Mouse (Mus musculus) testis, postnatal 10 days (tissue): ENCODE data around the gene Tex14.
A peak's percentile ranks its signal among the peaks of the same experiment; 100 is the strongest.

Experiments used
- DNase-seq: peaks from one replicate; pipeline ENCODE4 v3.0.0; 2021; ENCODE audit warnings: low spot score

Tex14 gene

DNA sequence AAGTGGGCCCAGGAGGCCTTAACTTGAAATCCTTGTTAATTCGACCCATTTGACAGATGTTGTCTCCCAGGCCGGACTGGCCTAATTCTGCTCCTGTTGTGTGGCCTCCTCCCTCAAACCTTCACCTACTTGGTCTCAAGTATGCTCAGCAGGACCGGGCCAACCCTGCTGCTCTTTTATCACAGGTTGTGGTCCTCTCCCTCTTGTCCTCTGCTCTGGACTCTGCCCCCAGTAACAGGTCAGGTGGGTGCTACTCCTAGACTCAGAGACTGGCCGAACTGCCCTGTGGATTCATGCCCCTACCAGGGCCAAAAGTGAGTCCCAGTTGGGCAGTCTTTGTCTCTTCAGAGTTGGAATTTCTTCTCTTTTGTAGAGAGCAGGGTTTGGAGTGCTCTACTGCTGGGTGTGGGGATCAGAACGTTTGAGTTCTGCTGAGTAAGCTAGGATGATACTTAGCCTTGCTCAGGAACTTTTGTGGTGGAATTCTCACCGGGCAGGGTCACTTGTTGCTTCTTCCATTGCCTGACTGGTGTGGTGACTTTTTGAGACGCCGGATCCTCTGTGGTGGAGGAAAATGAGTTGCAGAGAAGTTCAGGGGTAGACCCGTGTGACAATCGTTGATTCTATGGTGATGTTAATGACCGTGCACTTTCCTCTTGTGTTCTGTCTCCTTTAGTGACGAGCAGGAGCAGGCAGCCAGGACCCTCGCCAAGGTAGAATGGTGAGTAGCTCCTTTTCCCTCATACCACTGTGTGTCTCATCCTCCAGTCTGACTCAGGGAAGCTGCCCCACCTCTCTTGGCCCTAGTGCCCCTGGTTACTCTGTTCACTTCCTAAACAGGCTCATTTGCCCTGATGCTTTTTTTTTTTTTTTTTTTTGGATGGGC, 188.1 kb downstream of the Tex14 start:
- DNase-seq = no peak

DNA sequence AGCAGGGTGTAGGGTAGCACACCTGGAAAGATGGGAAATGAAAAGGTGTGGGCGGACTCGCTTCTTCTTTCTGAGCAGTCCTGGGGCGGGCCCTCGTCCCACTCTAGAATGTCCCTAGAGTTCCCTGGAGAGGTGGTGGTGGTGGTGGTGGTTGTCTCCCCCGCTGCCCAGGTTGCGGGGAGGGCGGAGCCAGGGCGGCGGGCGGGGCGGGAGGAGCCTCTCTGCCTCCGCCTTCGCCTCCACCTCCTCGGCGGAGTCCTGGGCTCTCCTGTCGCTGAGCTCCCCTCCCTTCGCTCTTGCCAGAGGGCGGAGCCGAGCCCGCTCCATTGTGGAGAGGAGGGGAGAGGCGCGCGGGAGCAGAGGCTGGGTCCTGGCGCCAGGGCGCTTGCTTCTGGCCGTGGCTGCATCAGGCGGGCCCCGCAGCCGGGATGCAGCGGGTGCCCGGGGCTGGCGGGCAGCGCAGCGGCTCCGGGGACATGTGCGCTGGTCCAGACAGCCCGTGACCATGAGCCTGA, 190.5 kb downstream of the Tex14 start:
- peak; percentile 85 for DNase-seq

DNA sequence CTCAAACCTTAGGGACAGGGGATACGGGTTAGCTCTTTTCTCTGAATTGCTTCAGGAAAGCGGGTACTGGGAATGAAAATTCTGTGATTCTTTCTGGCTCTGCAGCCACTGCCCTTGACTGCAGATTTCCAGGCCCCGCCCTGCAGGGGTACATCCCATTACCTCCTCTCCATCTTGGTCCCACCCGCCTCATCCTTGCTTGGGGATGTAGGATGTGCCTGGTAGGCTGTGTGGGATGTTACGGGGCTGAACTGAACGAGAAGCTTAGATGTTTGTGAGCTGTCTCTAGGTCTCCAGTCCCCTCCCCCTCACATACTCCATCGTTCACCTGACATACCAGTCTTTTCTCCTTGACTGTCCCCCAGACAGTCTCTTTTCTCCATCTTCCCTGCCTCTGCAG, 191.1 kb downstream of the Tex14 start:
- no peak for DNase-seq

DNA sequence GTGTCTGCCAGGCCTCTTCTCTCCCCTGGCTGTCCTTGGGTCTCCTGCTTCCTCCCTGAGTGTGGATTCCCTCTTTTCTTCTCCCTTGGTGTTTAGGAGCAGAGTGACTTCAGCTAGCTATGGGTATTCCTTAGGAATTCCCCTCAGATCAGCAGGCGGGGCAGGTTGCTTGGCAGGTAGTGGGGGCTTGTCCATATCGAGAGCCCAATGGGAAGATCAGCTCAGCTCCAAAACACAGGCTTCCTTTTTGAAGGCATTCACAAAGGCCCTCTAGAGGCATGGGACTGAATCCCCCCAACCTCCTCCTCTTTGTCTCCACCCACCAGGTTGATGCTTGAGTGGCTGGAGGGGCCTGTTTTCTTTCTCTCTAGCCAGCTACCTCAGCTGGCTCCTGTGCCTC, 191.6 kb downstream of the Tex14 start:
- DNase-seq = no peak

DNA sequence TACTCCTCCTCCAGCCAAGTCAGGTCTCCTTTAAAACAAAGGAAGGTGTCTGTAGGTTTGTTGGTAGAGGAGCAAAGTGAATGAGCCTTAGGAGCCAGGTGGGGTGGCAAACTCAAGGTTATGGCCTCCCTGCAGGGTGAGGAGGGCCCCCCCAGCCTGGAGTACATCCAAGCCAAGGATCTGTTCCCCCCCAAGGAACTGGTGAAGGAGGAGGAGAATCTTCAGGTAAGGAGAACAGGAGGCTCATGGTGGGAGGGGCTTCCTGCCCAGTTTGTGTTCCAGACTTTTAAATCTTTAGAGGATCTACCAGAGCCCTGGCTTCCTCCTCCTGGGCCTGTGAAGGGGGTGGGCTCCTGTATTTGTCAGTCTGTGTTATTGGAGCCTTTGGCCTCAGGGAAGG, 192.2 kb downstream of the Tex14 start:
- no peak for DNase-seq

DNA sequence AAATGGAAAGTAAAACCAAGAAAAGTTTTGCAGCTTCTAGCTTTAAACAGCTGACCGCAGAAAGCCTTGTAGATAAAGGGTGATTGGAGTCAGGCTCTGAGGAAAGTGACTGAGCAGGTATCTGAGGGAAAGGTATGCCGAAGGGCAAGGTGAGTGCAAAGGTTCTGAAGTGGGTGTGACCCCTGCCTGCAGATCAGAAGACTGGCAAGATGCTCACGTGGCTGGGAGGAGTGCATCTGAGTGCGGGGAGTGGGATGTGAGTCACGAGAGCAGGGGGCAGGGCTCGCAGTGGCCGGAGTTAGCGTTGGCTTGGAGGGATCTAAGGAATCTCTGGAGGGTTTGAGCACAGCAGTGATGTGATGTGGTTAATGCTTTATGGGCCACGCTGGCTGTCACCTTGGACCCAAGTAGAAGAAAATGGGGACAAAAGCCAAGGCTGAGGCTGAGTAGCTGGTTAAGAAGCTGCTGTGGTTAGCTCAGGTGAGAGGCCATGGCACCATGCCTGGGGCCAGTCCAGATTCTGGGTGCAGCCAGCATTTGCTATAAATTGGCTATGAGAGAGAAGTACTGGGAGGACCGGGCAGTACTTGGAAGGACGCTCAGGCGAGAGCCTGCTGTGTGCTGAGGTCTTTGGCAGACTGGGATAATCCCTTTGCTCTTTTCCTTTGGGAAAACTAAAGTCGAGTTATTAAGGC, 194.7 kb downstream of the Tex14 start:
- DNase-seq = no peak

DNA sequence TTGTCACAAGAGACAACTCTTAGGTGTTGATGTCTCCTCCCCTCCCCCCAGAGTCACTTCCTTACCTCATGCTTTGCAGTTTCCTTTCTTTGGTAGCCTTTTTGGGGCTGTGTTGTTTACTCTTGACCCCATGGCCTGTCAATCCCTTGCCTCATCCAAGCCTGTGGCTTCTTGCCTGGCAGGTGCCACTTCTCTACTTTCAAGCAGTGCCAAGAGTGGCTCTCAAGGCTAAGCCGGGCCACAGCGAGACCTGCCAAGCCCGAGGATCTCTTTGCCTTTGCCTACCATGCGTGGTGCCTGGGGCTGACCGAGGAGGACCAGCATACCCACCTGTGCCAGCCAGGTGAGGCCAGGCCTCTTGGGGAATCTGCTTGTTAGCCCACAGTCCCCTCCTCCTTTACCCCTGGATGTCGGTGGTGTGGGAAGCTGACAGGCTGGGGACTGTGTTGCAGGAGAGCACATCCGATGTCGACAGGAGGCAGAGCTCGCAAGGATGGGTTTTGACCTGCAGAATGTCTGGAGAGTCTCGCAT, 195.5 kb downstream of the Tex14 start:
- peak; percentile 35 for DNase-seq

DNA sequence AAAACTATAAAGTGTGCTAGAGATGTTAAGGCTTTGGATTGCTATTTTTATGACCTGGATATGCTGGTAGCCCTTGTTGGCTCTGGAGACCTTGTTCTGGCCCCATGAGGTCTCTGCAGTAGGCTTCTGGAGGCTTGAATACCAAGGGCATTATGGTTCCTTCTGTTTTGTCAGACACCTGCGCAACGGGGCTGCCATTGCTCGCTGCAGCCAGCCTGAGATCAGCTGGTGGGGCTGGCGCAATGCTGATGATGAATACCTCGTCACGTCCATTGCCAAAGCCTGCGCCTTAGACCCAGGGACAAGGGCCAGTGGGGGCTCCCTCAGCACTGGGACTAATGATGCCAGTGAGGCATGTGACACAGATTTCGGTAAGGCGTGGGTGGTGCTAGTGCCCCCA, 197.4 kb downstream of the Tex14 start:
- no peak for DNase-seq

DNA sequence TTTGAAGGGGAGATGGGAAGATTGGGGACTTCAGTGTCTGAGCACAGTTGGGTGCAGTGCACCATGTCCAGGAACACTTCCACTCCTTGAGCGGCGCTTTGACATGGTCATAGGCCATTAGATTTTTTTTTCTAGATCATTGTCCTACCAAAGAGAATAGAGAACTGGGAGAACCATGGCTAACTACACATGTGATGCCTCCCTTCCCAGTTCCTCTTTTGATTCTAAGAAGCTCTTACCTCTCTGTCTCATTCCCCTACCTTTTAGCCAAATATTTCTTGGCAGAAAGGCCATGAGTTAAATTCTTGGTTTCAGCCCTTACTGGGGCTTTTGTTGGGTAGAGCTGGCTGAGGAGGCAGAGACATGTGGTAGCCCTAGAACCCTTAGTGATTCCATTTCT, 198.7 kb downstream of the Tex14 start:
- no peak for DNase-seq
